Mouse (Mus musculus): Measurements from ENCODE around the gene Zglp1. TPM values are rescaled to one million over a fixed set of nuclear protein-coding genes. Genes with fewer than 3 reads are reported as not detected.

The Zglp1 gene
- polyA plus RNA-seq, 1 experiment from 2014 or later = 2.7 TPM

DNA sequence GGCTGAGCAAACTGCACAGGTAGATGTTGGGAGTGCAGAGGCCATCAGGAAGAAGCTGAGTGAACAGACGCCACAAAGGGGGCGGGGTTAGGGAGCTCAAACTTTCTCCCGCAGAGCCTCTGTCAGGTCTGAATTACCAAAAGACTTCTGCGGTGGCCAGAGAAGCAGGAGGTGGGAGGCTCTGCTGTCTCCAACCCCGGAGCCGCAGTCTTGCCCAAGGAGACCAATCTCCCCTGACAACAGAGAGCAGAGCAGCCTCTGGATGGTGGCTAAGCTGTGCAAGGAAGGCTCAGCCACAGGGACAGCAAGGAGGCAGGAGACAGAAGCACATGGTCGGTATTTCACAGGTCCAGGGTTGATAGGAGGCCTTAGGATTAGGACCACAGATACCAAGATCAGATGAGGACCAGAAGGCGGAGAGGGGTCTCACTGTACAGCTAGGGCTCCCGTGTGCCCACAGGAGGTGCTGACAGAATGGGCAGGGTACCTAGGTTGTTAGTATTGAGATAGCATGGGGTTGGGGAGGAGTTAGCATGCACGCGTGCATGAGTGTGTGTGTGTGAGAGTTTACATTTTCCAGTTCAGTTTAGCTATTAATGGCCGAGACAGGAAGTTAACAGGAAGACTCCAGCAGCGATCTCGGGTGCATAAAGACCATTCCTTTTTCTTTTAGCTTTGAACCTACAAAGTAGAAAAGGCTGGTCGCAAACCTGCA is 33.7 kb upstream of the Zglp1 start:
- no peak for ATAC-seq (ENCODE audit: low read depth)

DNA sequence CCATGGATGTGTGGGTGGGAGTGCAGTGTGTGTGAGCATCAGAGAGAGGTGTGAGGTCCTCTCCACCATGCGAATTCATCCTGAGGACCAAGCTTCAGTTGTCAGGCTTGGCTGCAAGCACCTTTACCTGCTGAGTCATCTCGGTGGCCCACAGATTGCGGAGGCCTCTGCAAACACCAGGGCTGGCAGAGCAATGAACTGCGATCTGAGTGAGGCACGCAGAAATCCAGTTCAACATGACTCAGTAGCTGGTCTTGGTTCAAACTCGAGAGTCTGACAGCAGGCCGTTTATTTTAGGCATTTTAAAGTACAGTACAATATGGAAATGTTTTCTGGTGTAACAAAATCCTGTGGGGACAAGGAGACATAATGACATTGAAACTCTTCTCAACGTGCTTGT is 30.9 kb upstream of the Zglp1 start:
- ATAC-seq (ENCODE audit: low read depth) = no peak
- H3K4me3 ChIP-seq (ENCODE audit: low read depth, low read length) = no peak overlapping the region
- no peak overlapping the region for H3K4me2 ChIP-seq (ENCODE audit: low read depth, low read length)
- 89% methylated on average over 8 of the region's 8 CpGs for WGBS
- no peaks in the 10 kb centered on the region for H3K27me3 ChIP-seq (ENCODE audit: control insufficient read depth, insufficient read depth, low read length)
- H3K36me3 ChIP-seq (ENCODE audit: control insufficient read depth, insufficient read depth, low read length) = no peaks in the 10 kb centered on the region
- H3K9me3 ChIP-seq (ENCODE audit: control insufficient read depth, low read length) = no peaks in the 10 kb centered on the region
- no peak overlapping the region for H3K9ac ChIP-seq (replicated peaks; ENCODE audit: low read depth, low read length)
- H3K4me1 ChIP-seq (ENCODE audit: control insufficient read depth, insufficient read depth, low read length) = no peaks in the 10 kb centered on the region
- H3K27ac ChIP-seq (ENCODE audit: low read depth, low read length) = no peak overlapping the region

More for the DNA sequence above, 33.7 kb upstream of the Zglp1 start:
- no peak overlapping the region for H3K4me2 ChIP-seq (ENCODE audit: low read depth, low read length)
- no peak overlapping the region for H3K9ac ChIP-seq (replicated peaks; ENCODE audit: low read depth, low read length)
- H3K4me1 ChIP-seq (ENCODE audit: control insufficient read depth, insufficient read depth, low read length) = no peaks in the 10 kb centered on the region
- H3K27ac ChIP-seq (ENCODE audit: low read depth, low read length) = no peak overlapping the region
- no peaks in the 10 kb centered on the region for H3K27me3 ChIP-seq (ENCODE audit: control insufficient read depth, insufficient read depth, low read length)
- no peaks in the 10 kb centered on the region for H3K9me3 ChIP-seq (ENCODE audit: control insufficient read depth, low read length)
- no peak overlapping the region for H3K4me3 ChIP-seq (ENCODE audit: low read depth, low read length)
- no peaks in the 10 kb centered on the region for H3K36me3 ChIP-seq (ENCODE audit: control insufficient read depth, insufficient read depth, low read length)
- WGBS = 53% methylated on average over 15 of the region's 15 CpGs

DNA sequence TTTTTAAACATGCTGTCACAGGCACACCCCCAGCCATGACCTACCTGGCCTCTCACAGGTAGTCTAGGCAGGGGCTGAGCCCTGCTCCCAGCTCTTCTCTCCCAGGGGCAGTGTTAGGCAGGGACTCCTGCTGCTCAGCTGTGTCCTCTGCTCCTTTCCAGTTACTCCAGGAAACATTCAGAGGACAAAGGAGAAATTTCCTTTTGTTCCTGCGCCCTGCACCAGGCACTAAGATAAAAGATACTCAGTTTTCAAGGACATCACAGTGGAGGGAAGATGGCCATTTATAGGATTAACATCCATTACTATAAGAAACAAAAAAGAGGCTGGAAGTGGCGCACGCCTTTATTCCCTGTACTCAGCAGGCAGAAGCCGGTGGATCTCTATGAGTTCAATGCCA is 29.1 kb upstream of the Zglp1 start:
- ATAC-seq (ENCODE audit: low read depth) = no peak
- H3K4me3 ChIP-seq (ENCODE audit: low read depth, low read length) = no peak overlapping the region
- H3K36me3 ChIP-seq (ENCODE audit: control insufficient read depth, insufficient read depth, low read length) = no peaks in the 10 kb centered on the region
- H3K4me1 ChIP-seq (ENCODE audit: control insufficient read depth, insufficient read depth, low read length) = peaks cover under 1% of the 10 kb centered on the region
- WGBS = 85% methylated on average over 4 of the region's 4 CpGs
- no peak overlapping the region for H3K27ac ChIP-seq (ENCODE audit: low read depth, low read length)
- H3K9me3 ChIP-seq (ENCODE audit: control insufficient read depth, low read length) = no peaks in the 10 kb centered on the region
- no peak overlapping the region for H3K9ac ChIP-seq (replicated peaks; ENCODE audit: low read depth, low read length)
- H3K27me3 ChIP-seq (ENCODE audit: control insufficient read depth, insufficient read depth, low read length) = no peaks in the 10 kb centered on the region
- H3K4me2 ChIP-seq (ENCODE audit: low read depth, low read length) = no peak overlapping the region

DNA sequence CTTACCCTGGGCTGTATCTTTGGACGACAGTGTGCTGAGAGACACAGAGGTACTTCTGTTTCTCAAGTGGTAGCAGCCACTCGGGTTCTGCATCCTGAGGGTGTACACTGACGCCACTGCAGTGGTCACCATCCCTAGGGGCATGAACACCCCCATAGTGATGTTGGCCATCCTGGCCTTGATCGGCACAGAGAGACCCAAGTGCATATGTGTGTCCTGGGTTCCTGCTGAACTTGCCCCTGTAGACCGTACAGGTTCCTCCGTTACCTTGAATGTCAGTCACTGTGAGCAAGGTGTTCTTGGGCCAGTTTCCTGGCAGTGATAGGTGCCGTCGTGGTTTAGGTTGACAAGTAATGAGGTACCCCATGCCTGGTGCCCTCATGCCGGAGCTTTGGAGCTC is 26.5 kb upstream of the Zglp1 start:
- no peak overlapping the region for H3K27ac ChIP-seq (ENCODE audit: low read depth, low read length)
- no peak for ATAC-seq (ENCODE audit: low read depth)
- 93% methylated on average over 9 of the region's 9 CpGs for WGBS
- H3K9me3 ChIP-seq (ENCODE audit: control insufficient read depth, low read length) = no peaks in the 10 kb centered on the region
- no peak overlapping the region for H3K9ac ChIP-seq (replicated peaks; ENCODE audit: low read depth, low read length)
- no peaks in the 10 kb centered on the region for H3K27me3 ChIP-seq (ENCODE audit: control insufficient read depth, insufficient read depth, low read length)
- peaks cover 8% of the 10 kb centered on the region for H3K36me3 ChIP-seq (ENCODE audit: control insufficient read depth, insufficient read depth, low read length)
- peaks cover 15% of the 10 kb centered on the region for H3K4me1 ChIP-seq (ENCODE audit: control insufficient read depth, insufficient read depth, low read length)
- no peak overlapping the region for H3K4me3 ChIP-seq (ENCODE audit: low read depth, low read length)
- H3K4me2 ChIP-seq (ENCODE audit: low read depth, low read length) = no peak overlapping the region

DNA sequence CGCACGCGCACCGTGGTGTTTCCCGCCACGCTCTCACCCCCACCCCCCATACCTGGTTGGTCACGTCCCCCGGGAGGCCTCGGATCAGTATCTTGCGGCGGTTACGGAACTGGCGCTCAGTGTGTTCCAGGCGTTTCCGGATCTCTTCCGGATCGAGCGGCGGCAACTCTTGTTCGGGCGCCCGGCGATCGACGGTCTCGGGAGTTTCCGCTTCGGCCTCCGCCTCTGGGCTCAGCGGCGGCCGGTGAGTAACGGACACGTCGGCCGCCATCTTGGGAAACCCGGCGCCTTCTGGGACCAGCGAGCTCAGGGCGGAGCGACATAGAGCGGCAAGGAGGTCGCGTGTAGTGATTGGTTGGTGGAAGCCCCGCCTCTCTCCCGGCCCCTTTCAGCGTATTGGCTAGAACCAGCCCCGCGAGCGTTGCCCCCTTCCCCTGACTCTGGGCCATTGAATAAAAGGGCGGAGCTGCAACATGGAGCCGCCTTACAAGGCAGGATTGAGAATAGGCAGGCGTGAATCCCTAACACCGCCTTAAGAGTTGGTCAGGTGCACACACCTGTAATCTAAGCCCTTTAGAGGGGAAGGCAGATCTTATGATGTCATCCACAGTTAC is 24.9 kb upstream of the Zglp1 start, which contains the start of the genes Gm38431 and Raver1:
TSS of gene Gm38431 (minus strand) at position 291 of the 614 bp plus-strand sequence.
TSS of gene Raver1 (minus strand) at position 302 of the 614 bp plus-strand sequence.
- Histone ChIP-seq H3K9ac (replicated peaks; ENCODE audit: low read depth, low read length) (peak within 1 kb of the TSS; percentile 74), H3K4me1 (ENCODE audit: control insufficient read depth, insufficient read depth, low read length) (peaks cover 15% of the 10 kb centered on the region), H3K36me3 (ENCODE audit: control insufficient read depth, insufficient read depth, low read length) (peaks cover 17% of the 10 kb centered on the region), H3K27me3 (ENCODE audit: control insufficient read depth, insufficient read depth, low read length) (no peaks in the 10 kb centered on the region), H3K4me3 (ENCODE audit: low read depth, low read length) (peak within 1 kb of the TSS; percentile 68), H3K4me2 (ENCODE audit: low read depth, low read length) (peak within 1 kb of the TSS; percentile 85), H3K9me3 (ENCODE audit: control insufficient read depth, low read length) (no peaks in the 10 kb centered on the region), H3K27ac (ENCODE audit: low read depth, low read length) (peak within 1 kb of the TSS; percentile 88)
- ATAC-seq (ENCODE audit: low read depth) = peak; percentile 99
- WGBS = under 1% methylated on average over 54 of the region's 54 CpGs

DNA sequence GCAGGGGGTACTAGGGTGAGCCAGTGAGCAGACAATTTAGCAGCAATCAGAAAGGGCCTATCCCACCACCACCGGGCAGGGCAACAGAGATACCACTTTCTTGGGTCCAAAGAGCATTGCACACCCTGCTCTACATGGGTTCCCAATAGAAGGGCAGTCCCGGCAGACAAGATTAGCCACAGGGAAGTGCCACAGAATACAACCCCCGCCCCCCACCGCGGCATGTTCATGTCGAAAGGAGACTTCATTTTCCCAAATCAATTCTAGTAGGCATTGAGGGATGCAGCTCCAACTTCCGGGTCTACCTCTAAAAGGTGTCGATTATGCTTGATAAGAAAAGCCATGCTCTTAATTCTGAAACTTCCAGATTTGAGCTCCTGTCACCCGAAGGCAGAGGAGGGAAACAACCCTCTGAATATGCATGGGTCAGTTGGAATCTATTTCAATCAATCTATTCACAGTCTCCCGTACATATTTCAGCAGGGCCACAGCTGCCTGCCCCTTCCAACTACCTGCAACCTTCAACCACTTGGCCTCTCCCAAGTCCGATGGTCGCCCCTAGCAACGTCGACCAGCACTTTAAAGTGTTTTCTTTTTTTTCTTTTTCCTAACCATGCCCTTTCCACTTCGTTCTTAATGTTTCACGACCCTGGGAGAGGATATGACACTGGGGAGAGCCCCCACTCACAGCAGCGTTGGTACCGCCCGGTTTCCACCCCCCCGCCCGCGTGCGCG is 24.2 kb upstream of the Zglp1 start:
- peaks cover 24% of the 10 kb centered on the region for H3K36me3 ChIP-seq (ENCODE audit: control insufficient read depth, insufficient read depth, low read length)
- H3K4me2 ChIP-seq (ENCODE audit: low read depth, low read length) = peak overlapping the region; percentile 85
- peak overlapping the region; percentile 88 for H3K27ac ChIP-seq (ENCODE audit: low read depth, low read length)
- H3K4me1 ChIP-seq (ENCODE audit: control insufficient read depth, insufficient read depth, low read length) = peaks cover 15% of the 10 kb centered on the region
- H3K4me3 ChIP-seq (ENCODE audit: low read depth, low read length) = peak overlapping the region; percentile 68
- no peaks in the 10 kb centered on the region for H3K27me3 ChIP-seq (ENCODE audit: control insufficient read depth, insufficient read depth, low read length)
- ATAC-seq (ENCODE audit: low read depth) = no peak; the same call in 1 of the 2 replicates
- WGBS = 4% methylated on average over 24 of the region's 24 CpGs
- H3K9ac ChIP-seq (replicated peaks; ENCODE audit: low read depth, low read length) = peak overlapping the region; percentile 74
- H3K9me3 ChIP-seq (ENCODE audit: control insufficient read depth, low read length) = no peaks in the 10 kb centered on the region

DNA sequence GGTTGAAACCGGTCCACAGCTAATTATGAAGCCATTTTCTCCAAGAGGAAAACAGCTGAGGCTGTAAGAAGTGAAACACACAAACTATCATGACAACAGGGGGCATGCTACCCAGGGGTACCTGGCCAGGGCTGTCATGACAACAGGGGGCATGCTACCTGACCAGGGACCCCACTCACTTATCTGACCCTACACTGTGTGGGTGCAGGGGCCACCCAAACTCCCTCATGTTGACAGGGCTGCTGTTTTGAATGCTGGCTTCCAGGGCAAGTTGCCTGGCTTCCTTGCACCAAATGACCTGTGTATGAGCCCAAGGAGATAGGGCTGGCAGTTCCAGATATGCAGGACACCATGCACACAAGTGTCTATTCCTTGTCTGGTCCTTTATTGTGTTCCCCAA is 23.6 kb upstream of the Zglp1 start:
- Histone ChIP-seq H3K9me3 (ENCODE audit: control insufficient read depth, low read length) (no peaks in the 10 kb centered on the region), H3K4me2 (ENCODE audit: low read depth, low read length) (peak overlapping the region; percentile 85), H3K4me3 (ENCODE audit: low read depth, low read length) (peak overlapping the region; percentile 68), H3K27ac (ENCODE audit: low read depth, low read length) (no peak overlapping the region), H3K4me1 (ENCODE audit: control insufficient read depth, insufficient read depth, low read length) (peaks cover 15% of the 10 kb centered on the region), H3K27me3 (ENCODE audit: control insufficient read depth, insufficient read depth, low read length) (no peaks in the 10 kb centered on the region), H3K36me3 (ENCODE audit: control insufficient read depth, insufficient read depth, low read length) (peaks cover 29% of the 10 kb centered on the region), H3K9ac (replicated peaks; ENCODE audit: low read depth, low read length) (peak overlapping the region; percentile 74)
- ATAC-seq (ENCODE audit: low read depth) = no peak
- 91% methylated on average over 1 of the region's 1 CpGs for WGBS

DNA sequence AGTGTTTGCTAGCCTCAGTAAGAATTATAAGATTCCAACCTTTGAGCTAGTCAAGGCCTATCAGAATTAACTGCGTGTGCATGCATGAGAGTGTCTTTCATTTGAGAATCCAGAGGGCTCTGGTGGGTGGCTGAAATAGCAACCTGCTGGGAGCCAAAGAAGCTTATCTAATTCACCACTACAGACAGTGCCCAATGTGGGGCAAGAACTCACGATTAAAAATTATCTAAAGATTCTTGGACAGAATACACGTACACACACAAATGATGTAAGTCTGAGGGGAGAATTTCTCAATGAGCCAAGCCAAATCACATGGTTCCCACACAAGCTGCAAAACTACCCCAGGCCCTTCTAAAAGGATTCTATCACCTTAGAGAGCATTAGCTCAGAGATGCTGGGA is 16.4 kb upstream of the Zglp1 start:
- H3K9me3 ChIP-seq (ENCODE audit: control insufficient read depth, low read length) = no peaks in the 10 kb centered on the region

DNA sequence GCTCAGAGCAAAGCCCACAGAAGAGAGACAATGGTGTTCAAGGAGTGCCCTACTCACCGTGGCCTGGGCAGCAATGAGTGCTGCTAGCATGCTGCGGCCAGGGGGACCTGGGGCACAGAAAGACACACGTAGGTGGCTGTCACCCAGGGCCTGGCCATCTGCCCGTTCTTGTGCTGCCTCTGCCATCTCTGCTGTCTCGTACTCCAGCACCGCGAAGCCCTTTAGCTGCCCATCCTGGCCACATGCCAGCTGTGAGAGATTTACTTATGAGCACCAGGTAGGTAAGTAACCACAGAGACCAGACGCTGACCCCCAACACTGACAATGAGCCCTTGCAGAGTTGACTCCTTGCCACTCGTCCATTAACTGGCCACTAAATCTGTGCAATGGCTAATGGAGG is 14.2 kb upstream of the Zglp1 start:
- H3K9ac ChIP-seq (replicated peaks; ENCODE audit: low read depth, low read length) = no peak overlapping the region
- no peak for ATAC-seq (ENCODE audit: low read depth)
- H3K4me2 ChIP-seq (ENCODE audit: low read depth, low read length) = no peak overlapping the region
- H3K27ac ChIP-seq (ENCODE audit: low read depth, low read length) = no peak overlapping the region
- H3K4me1 ChIP-seq (ENCODE audit: control insufficient read depth, insufficient read depth, low read length) = no peaks in the 10 kb centered on the region
- no peak overlapping the region for H3K4me3 ChIP-seq (ENCODE audit: low read depth, low read length)
- no peaks in the 10 kb centered on the region for H3K27me3 ChIP-seq (ENCODE audit: control insufficient read depth, insufficient read depth, low read length)
- peaks cover 82% of the 10 kb centered on the region for H3K36me3 ChIP-seq (ENCODE audit: control insufficient read depth, insufficient read depth, low read length)
- WGBS = 85% methylated on average over 9 of the region's 9 CpGs
- H3K9me3 ChIP-seq (ENCODE audit: control insufficient read depth, low read length) = no peaks in the 10 kb centered on the region

More for the DNA sequence above, 16.4 kb upstream of the Zglp1 start:
- Histone ChIP-seq H3K27ac (ENCODE audit: low read depth, low read length) (no peak overlapping the region), H3K4me2 (ENCODE audit: low read depth, low read length) (no peak overlapping the region), H3K9ac (replicated peaks; ENCODE audit: low read depth, low read length) (no peak overlapping the region), H3K36me3 (ENCODE audit: control insufficient read depth, insufficient read depth, low read length) (peaks cover 80% of the 10 kb centered on the region), H3K4me3 (ENCODE audit: low read depth, low read length) (no peak overlapping the region), H3K4me1 (ENCODE audit: control insufficient read depth, insufficient read depth, low read length) (no peaks in the 10 kb centered on the region), H3K27me3 (ENCODE audit: control insufficient read depth, insufficient read depth, low read length) (no peaks in the 10 kb centered on the region)
- ATAC-seq (ENCODE audit: low read depth) = no peak
- 89% methylated on average over 3 of the region's 3 CpGs for WGBS

Data from neural tube, embryonic 14.5 days (tissue).